Mouse (Mus musculus): ENCODE measurements around the gene Sgcd.

DNA sequence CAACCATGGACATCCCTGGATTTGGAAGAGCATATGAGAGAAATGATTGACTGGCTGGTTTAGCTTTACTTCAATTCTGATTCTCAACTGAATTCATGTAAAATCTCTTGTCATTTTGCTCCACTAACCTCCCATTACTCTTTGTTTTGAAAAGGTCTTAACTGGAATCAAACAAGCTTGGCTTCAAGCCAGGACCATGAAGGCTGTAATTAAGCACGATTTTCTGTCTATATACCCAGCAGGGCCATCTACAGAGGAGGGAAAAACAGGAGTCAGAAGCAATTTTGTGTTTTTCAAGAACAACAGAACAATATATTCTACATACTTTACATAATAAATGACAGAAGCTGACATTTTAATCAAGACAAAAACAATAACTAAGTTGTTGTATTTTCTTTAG lies 915.2 kb downstream of the Sgcd start:
- TF ChIP-seq CTCF (IDR thresholded peaks at IDR 0.05; ENCODE audit: low read depth): no peak
- TF ChIP-seq EP300 (optimal IDR thresholded peaks at IDR 0.05): no peak
